Mouse (Mus musculus) hindbrain, embryonic 10.5 days (tissue): ENCODE measurements at regions not wholly inside any gene's neighbourhood (a gene's known extent, or its start where the extent isn't known, plus 50 kb on each side); places are given as distances from the start of the nearest gene placed in this dataset.

ENCODE experiments used
- DNase-seq: peaks from one replicate; pipeline ENCODE4 v3.0.0-alpha.2; 2017; ENCODE audit warnings: low spot score
- H3K27ac ChIP-seq: fragments of 300-500 bp; sonication (generic); 2 replicates; pipeline ENCODE4 v1.5.1; 2016; ENCODE audit warnings: mild to moderate bottlenecking, moderate library complexity
- H3K27me3 ChIP-seq: fragments of 300-500 bp; sonication (generic); 2 replicates; pipeline ENCODE4 v1.6.1; 2016; ENCODE audit warnings: mild to moderate bottlenecking; ENCODE audit not compliant: poor library complexity, insufficient read depth, severe bottlenecking
- H3K36me3 ChIP-seq: fragments of 300-500 bp; sonication (generic); 2 replicates; pipeline ENCODE4 v1.6.1; 2016; ENCODE audit warnings: mild to moderate bottlenecking, moderate library complexity
- H3K4me1 ChIP-seq: fragments of 300-500 bp; sonication (generic); replicated peaks from 2 replicates; pipeline ENCODE4 v1.6.1; 2016; ENCODE audit warnings: mild to moderate bottlenecking
- H3K4me3 ChIP-seq: fragments of 300-500 bp; sonication (generic); 2 replicates; pipeline ENCODE4 v1.5.1; 2016; ENCODE audit warnings: mild to moderate bottlenecking, moderate library complexity
- H3K9me3 ChIP-seq: fragments of 300-500 bp; sonication (generic); 2 replicates; pipeline ENCODE4 v1.6.1; 2016; ENCODE audit warnings: mild to moderate bottlenecking, moderate library complexity
- WGBS: fragments of 180-500 bp; shearing (Covaris S2); methylation state at CpG from one replicate; pipeline ENCODE4 v1.1.7; 2016; 5-methylcytosine and 5-hydroxymethylcytosine counted together

DNA sequence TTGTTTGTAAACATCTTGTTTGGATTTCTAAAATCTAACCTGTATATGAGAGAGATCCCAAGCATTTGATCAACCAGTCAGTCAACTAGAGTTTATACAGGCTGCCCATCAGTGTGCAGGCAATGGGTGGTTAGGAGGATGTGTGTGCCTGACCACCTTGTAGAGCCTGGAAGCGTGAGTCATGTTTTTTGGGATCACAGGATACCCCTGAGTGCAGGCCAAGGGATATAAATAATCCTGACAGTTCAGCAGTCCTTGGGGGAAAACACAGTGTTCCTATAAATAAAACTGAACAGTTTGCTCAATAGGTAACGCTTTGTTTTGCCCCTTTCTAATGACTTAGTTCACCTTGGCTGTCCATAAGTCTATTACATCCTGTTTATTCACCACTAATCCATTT lies 55.7 kb upstream of the Plekhg1 start:
- Histone ChIP-seq H3K27me3 (no peaks in the 10 kb centered on the region), H3K4me1 (no peaks in the 10 kb centered on the region), H3K4me3 (no peak overlapping the region), H3K27ac (no peak overlapping the region), H3K36me3 (no peaks in the 10 kb centered on the region), H3K9me3 (no peaks in the 10 kb centered on the region)
- WGBS: 85% methylated on average over 2 of the region's 2 CpGs
- no peak for DNase-seq
